Mouse (Mus musculus) heart, adult 11 months (tissue): ENCODE results near the gene Rbbp7.
"Not testable (repeated sequence)": the region's sequence is repeated elsewhere in the genome, so short reads cannot be mapped to it uniquely, and the experiment has no call there.

Source experiments
- DNase-seq: peaks from one replicate; pipeline ENCODE4 v3.0.0; 2022

Gene Rbbp7

DNA sequence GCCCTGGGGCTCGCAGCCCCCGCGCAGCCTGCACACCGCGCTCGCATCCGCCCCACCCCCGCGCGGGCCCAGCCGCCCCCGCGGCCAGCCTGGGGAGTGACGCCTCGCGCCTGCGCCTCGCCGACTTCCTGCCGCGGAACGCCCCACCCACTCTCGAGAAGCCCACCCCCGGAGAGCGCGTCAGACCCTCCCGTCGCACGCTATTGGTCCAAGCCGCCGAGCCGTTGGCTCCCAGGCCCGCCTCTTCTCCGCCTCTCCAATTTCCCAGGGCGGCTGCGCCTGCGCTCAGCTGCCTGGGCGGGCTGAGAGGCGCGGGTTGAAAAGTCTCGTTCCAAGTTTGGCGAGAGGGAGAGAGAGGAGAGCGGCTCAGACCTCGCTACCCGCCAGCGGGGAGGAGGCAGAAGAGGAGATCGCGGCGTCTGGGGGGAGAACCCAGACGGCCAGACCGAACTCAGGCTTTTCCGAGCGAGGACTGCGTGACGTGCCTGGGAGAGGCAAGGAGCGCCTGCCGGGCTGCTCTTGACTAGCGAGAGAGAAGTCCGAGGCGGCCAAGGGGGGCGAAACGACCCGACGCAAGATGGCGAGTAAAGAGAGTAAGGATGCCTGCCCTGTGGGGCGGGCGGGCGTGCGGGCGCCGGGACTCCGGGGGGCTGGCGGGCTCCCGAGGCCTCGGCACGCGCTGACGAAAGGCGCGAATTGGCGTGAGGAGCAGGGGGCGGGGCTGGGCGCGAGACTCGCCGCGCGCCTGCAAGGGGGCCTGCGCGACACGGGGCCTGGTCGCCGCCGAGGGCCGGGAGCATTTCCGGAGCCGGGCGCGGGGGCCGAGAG lies at the start of gene Rbbp7:
TSS of gene Rbbp7 (plus strand) at position 288 of the 828 bp plus-strand sequence.
- DNase-seq, result peak; percentile 100

DNA sequence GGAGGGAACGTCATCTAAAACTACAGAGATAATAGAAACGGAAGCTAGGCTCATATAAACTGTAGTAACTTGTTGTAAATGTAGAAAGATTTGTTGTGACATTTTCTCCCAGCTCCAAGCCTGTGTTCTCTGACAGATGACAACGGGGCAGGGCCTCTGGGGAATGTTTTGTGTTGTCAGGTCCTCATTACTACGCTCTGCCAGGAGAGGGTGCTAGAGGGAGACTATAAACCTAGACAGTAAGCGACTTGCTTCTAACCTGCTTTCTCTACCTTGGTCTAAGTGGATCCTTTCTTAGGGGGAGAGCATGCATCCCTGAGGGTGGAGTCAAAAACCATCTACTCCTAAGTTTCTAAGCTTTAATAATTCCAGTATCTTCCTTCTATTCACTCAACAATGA lies 42.4 kb upstream of the Rbbp7 start:
- peak; percentile 76 for DNase-seq

DNA sequence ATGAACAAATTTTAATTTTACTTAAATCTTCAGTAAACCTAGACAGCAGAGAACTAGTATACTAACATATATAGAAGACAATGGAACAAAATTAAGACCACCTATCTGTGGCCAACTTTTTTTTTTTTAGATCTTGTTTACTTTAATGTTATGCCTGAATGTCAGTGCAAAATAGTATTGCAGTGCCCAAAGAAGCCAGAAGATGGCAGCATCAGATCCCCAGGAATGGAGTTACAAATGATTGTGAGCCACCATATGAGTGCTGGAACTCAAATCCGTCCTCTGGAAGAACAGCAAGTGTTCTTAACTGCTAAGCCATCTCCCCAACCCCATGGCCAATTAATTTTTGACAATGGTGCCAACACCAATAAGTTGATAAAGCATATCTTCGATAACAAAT lies 40.6 kb upstream of the Rbbp7 start:
- peak; percentile 39 for DNase-seq

DNA sequence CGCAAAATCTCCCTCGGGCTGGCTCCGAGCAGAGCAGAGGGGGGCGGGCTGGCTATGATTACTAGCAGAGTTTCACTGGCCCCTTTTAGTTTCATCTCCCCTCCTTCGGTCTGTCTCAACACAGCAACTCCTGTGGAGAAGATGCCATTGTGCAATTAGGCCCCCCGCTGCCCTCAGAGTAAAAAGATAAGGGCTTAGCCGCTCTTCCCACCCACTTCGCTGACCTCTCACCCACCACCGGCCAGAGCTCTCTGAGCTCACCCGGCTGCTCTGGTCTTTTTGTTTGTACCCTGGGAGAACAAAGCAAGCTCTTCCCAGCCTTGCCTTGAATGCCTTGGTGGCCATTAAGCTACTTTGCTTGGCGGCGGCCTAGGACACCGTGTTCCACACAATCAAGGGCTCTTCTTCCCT lies 32.8 kb upstream of the Rbbp7 start:
- DNase-seq, result peak; percentile 71

DNA sequence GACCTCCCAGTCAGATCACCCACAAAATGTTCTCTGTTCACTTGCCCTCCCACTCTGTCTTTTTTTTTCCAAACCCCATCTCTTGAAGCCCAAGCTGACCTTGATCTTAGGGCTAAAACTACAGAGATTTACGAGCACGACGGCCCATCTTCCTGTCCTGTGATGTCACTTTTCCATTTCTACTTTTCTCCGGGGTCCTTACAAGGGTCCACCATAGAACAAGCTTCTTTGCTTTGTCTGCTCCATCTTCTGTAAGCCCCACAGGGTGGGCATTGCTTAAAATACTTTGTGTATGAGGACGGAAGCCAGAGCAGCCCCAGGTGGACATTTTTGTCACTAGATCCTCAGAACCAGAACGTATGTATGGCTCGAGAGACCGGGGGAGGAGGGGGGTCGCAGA lies 32.4 kb upstream of the Rbbp7 start:
- DNase-seq, result peak; percentile 69

DNA sequence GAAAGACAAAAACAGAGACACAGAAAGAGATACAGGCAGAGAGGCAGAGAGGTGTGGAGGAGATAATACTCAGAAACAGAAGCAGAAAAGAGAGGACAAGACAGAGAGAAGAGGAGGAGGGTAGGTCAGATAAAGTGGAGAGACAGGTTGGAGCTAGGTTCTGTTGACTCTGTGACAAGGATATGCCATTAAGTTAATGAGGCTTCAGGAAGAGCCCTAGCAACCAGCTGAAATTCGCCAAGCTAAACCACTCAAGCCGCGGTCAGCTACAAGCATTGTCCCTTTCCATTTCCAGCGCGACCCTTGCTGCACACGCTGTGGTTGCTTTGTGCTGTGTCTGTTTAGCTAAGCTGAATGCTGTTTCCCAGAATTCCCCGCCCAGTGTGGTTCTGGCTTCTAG lies 32.0 kb upstream of the Rbbp7 start:
- DNase-seq, result peak; percentile 25

DNA sequence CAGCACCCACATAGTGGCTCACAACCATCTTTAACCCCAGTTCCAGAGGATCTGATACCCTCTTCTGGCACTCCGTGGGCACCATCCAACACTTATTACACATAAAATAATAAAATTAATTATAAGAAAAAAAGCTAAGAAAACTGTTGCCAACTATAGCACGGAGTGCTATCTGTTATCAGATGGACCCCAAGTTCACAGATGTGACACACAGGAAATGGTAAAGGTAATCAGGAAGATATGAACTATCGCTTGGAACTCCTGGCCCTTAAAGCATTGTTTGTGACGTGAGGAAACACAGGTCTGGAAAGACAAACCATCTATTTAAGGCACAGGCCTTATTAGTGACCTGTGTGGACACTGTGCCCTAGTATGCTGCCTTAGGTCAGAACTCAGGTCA lies 30.2 kb upstream of the Rbbp7 start:
- DNase-seq, result no peak

DNA sequence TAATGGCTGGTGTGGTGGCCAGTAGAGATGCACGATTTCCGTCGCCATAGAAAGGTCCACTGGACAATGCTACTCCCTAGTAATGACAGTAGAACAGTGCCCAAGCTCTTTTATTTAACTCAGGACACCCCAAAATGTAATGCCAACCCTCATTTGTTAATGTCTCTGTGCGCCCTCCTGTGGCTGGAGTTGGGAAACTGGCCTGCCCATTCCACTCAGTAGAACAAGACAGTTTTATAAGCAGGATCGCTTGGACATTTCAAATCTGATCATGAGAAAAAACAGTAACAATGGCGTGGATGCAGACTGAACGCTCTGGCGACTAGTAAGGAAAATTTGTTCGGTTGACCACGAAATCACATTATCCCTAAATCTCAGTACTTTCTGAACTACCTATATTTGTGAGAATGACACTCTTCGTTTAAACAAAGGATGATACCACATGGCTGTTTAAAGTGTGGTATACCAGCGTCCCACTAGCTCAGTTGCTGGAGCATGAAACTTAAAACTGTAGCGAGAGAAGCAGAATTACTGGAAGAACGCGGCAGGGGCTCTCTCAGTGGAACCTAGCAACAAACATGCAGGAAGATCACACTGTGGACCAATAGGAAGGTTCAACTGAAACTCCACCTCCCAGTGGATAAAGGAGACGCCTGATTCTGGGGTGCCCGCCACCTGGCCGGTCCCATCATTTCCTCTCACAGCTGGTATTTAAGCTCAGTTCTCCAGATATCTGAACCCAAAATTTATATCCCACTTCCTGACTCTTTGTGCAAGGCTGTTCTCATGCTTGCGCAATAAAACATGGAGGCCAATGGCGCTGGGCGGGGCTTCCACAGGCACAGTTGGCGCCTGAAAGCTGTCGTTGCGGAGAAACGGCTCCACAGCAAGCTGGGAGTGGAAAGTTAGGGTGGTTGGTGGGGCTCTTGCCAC lies 24.9 kb upstream of the Rbbp7 start:
- peak; percentile 97 for DNase-seq

DNA sequence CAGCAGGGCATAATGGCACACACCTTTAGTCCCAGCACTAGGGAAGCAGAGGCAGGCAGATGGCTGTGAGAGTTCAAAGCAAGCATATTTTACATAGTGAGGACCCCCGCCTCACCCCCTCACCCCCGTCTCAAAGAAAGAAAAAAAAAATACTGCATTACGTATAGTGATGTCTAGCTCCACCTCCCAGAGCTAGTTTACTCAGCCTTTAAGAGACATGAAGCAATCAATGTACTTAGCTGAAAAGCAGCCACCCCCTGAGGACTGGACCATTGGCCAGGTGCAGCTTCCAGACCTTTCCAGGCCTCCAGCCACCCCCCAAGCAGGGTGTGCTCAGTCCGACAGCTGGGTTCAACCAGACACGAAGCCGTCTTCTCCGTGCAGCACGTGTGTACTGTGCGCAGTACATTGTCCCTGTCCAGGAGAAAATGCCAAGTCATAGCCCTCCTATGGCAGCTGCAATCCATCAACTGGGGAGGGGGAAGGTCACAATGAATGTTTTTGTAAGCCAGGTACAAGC lies 24.0 kb upstream of the Rbbp7 start:
- peak; percentile 91 for DNase-seq

DNA sequence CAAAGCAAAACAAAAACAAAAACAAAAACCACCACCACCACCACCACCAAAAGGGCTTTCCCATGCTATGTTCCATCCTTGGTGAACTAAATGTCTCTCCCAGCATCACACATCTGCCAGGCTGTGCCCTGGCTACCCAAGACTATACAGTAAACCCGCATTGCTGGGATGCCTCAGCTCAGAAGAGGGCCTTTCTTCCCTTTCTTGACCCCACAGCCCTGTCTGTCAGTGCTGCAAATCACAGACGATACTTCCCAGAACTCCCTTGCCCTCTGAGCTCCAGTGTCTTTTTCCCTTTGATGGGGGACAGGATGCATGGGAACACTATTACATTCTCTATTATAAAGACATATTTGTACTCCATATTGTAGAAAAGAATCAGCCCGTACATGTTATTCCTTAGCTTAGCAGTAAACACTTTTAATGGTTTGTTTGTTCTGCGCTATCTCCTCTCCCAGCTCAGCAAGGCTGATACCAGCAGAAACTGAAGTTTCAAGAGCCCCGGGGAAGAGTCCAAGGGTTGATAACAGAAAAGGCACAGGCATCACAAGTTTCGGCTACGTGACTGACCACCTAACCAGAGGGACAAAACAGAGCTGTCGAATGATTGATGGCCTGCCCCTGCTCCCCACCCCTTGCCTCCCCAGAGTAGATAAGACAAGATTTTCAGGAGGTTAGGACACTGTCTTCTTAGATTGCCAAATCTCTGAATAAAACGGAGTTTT lies 11.3 kb upstream of the Rbbp7 start:
- peak; percentile 52 for DNase-seq

DNA sequence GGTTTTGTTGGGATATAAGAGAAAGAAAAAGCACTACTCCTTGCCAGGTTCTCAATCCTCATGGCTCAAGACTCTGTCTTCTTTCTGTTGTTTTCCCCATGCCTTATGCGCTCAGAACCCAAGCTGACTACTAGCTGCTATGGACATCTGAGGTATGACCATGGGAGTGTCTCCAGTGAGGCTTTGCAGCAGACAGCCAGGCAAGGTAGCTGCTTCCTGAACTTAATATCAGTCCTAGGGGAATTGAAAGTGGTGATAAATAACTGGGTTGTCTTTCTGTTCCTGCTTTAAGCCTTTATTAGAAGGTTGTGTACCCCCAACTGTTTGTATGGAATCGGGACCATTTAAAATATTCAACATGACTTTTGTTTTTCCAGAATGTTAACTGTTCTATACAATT lies 7.8 kb upstream of the Rbbp7 start:
- DNase-seq, result no peak

DNA sequence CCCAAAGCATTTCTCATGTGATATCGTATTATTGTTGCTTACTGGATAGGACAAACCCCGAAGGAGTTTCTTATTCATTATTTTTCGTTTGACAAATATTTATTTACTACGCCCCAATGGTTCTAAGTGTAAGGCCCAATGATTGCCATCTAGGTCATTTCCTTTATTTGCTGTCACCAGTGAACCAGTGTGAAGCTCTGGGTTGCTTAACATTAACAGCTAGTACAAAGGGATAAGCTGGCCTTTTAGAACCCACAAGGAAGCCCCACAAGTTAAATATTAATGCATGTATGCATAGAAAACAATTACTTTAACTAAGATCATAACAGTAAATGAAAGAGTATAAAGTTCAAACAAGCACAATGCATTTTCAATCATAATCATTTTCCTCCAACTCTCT lies 5.9 kb upstream of the Rbbp7 start:
- DNase-seq, result no peak

DNA sequence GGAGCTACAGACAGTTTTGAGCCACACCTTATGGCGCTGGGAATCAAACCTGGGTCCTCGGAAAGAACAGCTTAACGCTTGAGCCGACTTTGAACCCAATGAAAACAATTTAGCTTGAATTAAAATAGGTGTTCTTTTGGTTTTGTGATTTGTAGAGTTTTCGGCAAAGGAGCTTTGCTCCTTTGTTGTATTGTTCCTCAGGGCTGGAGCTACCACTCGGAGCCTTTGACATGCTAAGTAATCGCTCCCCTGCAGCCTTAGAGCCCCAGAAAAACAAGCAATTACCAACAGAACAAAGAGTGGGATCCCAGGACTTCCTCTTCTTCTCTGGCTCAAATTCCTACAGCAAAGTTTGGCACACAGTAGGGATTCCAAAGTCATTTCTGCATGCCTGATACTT lies 4.1 kb upstream of the Rbbp7 start:
- no peak for DNase-seq

DNA sequence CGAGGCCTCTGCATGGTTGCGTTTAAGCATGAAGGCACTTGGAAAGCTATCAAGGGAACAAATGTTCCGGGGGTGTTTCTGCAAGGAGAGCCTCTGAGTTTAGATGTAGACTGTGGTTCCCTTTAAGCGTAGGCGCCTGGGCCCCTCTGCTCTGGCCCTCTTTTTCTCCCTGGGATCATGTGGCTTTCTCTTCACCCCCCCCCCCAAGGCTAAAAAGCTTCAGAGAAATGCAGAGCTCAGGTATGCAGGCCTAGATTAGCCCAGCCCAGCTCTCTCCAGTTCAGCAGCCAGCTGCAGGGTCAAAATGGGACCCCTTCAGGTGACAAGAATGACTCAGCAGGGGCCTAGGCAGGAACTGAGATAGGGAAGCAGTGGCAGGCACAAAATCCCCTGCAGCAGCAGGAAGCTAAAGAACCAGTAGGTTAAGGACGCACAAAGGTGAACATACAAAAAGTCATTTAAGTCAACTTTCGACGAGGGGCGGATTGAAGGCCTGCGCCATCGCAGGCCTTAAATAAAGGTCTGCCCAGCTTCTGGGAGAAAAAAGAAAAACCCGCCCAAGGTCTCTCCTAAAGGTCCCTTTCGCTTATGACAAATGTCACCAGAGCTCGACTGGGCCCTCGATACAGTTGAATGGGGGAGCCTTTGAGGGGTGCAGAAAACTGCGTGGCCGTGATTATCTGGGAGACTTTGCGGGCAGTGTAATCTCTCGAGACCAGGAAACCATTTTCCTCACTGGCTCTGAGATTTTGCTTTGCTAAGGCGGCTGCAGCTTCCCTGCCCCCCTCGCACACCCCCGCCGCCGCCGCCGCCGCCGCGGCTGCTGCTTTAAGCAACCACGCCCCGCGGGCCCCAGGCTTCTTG lies 719 bp upstream of the Rbbp7 start:
- peak; percentile 91 for DNase-seq

DNA sequence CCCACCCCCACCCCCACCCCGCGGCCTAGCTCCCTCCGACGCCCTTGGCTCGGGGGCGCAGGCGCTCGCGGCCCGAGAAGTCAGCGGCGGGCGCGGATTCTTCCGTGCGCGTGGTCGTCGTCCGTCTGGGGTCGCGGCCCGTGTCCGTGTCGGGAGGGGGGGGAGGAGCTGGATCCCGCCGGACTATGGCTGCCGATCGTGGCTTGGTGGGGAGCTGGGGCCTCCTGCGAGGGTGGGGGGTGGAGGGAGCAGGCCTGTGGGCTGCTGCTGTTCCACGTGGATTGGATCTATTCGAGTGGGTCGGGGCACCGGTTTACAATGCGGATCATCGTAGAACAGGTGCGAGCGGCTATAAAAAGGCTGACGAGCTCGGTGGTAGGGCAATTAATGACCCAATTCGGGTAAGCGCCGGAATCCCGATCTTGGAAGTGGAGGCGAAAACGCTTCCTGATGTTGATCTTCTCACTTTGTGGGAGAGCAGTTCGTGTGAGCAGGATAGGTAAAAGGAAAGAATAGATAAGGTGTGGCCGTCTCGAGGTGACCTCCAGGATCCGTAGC lies 835 bp downstream of the Rbbp7 start:
- no peak for DNase-seq

DNA sequence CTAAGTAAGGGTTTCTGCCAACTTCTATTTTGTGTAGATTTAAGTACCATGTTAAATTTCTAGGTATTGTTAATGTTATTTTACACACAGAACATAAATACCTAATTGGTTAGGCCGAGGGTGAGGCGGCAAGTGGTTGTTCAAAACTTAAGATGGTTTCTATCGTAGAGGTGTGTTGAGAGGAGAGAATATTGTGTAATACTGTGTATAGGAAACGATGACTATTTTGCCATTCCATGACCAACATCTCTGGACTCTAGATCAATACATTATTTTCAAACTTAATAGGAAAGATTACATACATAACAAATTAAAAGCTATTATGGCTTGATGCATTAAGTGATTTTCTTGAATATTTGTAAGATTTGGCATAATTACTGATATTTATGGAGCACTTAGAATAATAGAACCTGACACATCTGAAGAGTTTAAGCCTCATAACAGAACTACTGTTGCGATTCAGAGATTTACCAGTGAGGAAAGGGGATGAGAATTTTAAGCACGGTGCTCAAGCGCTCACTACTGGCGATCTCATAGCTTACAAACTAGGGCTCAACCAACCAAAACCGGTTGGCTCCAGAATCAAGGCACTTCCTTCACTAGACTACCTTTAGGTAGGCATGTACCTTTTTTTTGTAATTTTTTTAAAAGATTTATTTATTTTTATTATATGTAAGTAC lies 1.7 kb downstream of the Rbbp7 start:
- no peak for DNase-seq

DNA sequence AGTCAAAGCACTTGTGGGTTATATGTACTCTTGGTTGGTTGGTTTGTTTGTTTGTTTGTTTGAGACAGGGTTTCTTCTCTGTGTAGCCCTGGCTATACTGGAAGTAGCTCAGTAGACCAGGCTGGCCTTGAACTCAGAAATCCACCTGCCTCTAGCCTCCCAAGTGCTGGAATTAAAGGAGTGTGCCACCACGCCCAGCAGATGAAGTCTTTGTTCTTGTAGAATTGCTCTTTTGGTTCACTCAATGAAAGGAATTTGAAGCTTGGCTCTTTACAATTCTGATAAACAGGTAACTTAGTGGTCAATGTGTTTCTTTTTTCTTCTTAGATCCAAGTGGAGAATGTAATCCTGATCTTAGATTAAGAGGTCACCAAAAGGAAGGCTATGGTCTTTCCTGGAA lies 10.5 kb downstream of the Rbbp7 start:
- DNase-seq, result no peak

DNA sequence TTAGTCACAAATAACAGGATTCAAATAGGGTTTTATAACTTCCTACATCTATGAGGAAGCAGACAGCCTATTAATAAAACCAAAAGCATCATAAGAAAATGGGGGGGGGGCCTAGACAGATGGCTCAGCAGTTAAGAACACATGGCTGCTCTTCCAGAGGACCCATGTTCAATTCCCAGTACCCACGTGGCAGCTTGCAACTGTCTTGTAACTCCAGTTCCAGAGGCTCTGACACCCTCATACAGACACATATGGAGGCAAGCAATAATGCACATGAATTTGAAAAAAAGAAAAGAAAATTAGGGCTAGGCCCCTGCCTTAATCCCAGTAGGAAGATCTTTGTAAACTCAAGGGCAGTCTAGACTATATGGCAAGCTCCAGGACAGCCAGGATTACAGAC lies 28.2 kb downstream of the Rbbp7 start:
- no peak for DNase-seq

DNA sequence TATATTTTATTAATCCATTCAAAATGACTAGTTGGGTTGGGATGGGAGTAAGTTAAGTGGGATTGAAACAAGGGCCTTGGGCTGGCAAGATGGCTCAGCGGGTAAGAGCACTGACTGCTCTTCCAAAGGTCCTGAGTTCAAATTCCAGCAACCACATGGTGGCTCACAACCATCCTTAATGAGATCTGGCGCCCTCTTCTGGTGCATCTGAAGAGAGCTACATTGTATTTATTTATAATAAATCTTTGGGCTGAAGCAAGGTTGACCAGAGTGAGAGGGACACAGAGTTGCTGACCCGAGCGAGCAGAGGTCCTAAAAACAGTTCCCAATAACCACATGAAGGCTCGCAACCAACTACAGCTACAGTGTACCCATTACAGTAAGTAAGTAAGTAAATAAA lies 31.2 kb downstream of the Rbbp7 start:
- not testable (repeated sequence) for DNase-seq

DNA sequence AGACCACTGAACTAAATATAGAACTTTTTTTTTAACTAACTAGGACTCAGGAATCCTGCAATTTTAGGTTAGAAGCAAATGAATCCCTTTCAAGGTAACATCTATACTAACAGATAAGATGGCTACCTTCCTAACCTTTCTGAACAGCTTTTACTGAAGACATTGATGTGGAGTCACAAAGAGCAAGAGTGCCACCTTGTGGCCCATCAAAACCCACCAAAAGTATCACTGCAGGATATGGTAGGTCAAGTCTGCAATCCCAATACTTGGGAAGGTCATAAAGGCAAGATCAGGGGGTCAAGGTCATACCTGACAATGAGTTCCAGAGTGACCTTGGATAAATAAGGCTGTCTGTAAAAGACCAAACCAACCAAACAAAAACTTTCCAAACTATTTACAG lies 40.2 kb downstream of the Rbbp7 start:
- no peak for DNase-seq

DNA sequence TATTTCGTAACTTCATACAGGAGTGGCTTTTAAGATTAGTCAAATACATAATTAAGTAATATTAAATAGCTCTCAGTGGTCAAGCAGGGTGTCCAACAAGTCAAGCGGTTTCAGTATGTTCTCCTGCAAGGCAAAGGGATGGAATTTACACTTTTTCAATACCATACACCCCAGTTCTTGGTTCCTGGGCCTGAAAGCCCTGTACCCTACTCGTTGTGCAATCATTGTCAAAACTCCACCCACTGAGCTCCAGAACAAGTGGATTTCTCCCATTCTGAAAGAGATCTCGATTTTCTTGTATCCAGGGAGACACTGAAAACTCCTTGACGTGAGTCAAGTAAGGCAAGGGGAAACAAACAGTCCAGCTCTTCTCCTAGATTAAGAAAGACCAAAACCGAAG lies 67.8 kb downstream of the Rbbp7 start:
- peak; percentile 82 for DNase-seq
